Mouse (Mus musculus) forebrain, embryonic 11.5 days (tissue): ENCODE measurements around the gene Capn7. TPM values are rescaled to one million over a fixed set of nuclear protein-coding genes. Genes with fewer than 3 reads are reported as not detected.

Source experiments
- ATAC-seq: fragments of 200-750 bp; cut with Nextera tagmentation; replicated peaks from 2 replicates; pipeline ENCODE4 v1.8.0; 2017; ENCODE audit warnings: moderate TSS enrichment; ENCODE audit not compliant: low FRiP score
- DNase-seq: peaks from one replicate; pipeline ENCODE4 v3.0.0-alpha.2; 2017; ENCODE audit warnings: low spot score
- H3K27ac ChIP-seq: fragments of 300-500 bp; sonication (generic); 2 replicates; pipeline ENCODE4 v1.5.1; 2014; ENCODE audit warnings: low read depth, low read length
- H3K27me3 ChIP-seq: fragments of 300-500 bp; sonication (generic); 2 replicates; pipeline ENCODE4 v1.6.1; 2014; ENCODE audit warnings: mild to moderate bottlenecking, low read length, mixed read lengths; ENCODE audit not compliant: control insufficient read depth, insufficient read depth
- H3K36me3 ChIP-seq: fragments of 300-500 bp; sonication (generic); 2 replicates; pipeline ENCODE4 v1.6.1; 2014; ENCODE audit warnings: mild to moderate bottlenecking, low read length, moderate library complexity, mixed read lengths; ENCODE audit not compliant: control insufficient read depth, insufficient read depth
- H3K4me1 ChIP-seq: fragments of 300-500 bp; sonication (generic); replicated peaks from 2 replicates; pipeline ENCODE4 v1.6.1; 2014; ENCODE audit warnings: low read length, mixed read lengths; ENCODE audit not compliant: control insufficient read depth, insufficient read depth
- H3K4me2 ChIP-seq: fragments of 300-500 bp; sonication (generic); 2 replicates; pipeline ENCODE4 v1.6.1; 2014; ENCODE audit warnings: low read depth, mild to moderate bottlenecking, low read length, moderate library complexity, mixed read lengths; ENCODE audit not compliant: severe bottlenecking
- H3K4me3 ChIP-seq: fragments of 300-500 bp; sonication (generic); 2 replicates; pipeline ENCODE4 v1.5.1; 2014; ENCODE audit warnings: low read depth, low read length
- H3K9ac ChIP-seq: fragments of 300-500 bp; sonication (generic); 2 replicates; pipeline ENCODE4 v1.6.1; 2014; ENCODE audit warnings: low read length
- H3K9me3 ChIP-seq: fragments of 300-500 bp; sonication (generic); 2 replicates; pipeline ENCODE4 v1.6.1; 2016; ENCODE audit warnings: low read length, mixed read lengths; ENCODE audit not compliant: control insufficient read depth
- WGBS: fragments of 180-500 bp; shearing (Covaris S2); extraction: QIAGEN DNeasy Blood & Tissue Kit; methylation state at CpG from one replicate; pipeline ENCODE4 v1.1.7; 2014; 5-methylcytosine and 5-hydroxymethylcytosine counted together
- polyA plus RNA-seq: library from polyadenylated mRNA; unstranded; fragments of >200 nt; fragmentation: Nextera tagmentation; extraction: Ambion mirVana; gene quantifications from 2 replicates; pipeline ENCODE4 v1.2.1, GENCODE M21; 2014

Gene Capn7
- polyA plus RNA-seq, 1 experiment from 2014 or later, result 36.2 TPM

DNA sequence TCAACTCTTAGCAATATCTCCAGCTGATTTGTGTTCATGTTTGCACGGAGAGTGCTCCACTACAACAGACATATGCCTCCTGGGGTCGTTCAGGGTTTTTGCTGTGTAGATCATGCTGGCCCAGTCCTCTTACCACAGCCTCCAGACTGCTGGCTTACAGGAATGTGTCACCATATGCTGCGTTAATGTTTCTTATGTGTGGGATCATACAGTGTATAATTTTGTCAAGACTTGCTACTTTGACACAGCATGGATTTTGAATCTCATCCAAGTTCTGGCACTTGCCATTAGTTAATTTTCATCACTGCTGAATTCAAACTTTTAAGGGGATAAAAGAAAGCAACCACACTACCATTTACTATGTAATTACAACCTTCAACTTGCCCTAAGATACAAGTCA is 673 bp upstream of the Capn7 start:
- Histone ChIP-seq H3K4me2 (peak overlapping the region; percentile 67; the same call in 1 of the 2 replicates), H3K27me3 (no peaks in the 10 kb centered on the region; the same call in 1 of the 2 replicates), H3K9ac (peak overlapping the region; percentile 74), H3K36me3 (no peaks in the 10 kb centered on the region), H3K4me3 (peak overlapping the region; percentile 80), H3K9me3 (no peaks in the 10 kb centered on the region), H3K27ac (peak overlapping the region; percentile 46; the same call in 1 of the 2 replicates), H3K4me1 (peaks cover 2% of the 10 kb centered on the region; the same call in 1 of the 2 replicates)
- WGBS, result 65% methylated on average over 3 of the region's 3 CpGs
- ATAC-seq, result no peak
- no peak for DNase-seq

GRCm38 (mm10) chr14:31337406-31337805 is 968 bp downstream of the Capn7 start:
- 52% methylated on average over 7 of the region's 7 CpGs for WGBS
- no peaks in the 10 kb centered on the region for H3K9me3 ChIP-seq
- H3K27ac ChIP-seq, result no peak overlapping the region
- DNase-seq, result no peak
- H3K9ac ChIP-seq, result peak overlapping the region; percentile 74
- H3K4me1 ChIP-seq, result peaks cover 2% of the 10 kb centered on the region; the same call in 1 of the 2 replicates
- no peaks in the 10 kb centered on the region for H3K27me3 ChIP-seq
- ATAC-seq, result no peak
- peak overlapping the region; percentile 80 for H3K4me3 ChIP-seq
- peak overlapping the region; percentile 67 for H3K4me2 ChIP-seq
- H3K36me3 ChIP-seq, result no peaks in the 10 kb centered on the region

DNA sequence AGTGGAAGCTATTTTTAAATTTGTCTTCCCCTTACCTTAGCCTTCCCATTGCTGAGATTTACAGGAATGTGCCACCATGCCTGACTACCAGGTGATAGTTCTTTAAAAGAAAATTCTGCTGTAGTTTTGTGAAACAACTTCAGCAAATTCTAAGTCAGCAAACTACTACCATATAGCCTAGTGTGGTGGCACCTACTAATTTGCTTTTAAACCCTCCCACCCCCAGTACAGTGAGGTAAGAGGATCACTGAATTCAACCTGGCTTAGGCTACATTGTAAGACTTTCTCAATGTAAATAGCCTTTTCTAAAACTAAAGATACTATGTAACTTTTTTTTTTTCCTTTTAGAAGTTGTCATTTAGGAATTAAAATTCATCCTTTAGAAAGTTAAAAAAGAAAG is 1.5 kb downstream of the Capn7 start:
- H3K9ac ChIP-seq, result peak overlapping the region; percentile 74
- H3K27ac ChIP-seq, result no peak overlapping the region
- ATAC-seq (no peak), DNase-seq (no peak)
- no peaks in the 10 kb centered on the region for H3K9me3 ChIP-seq
- peak overlapping the region; percentile 80; the same call in 1 of the 2 replicates for H3K4me3 ChIP-seq
- peak overlapping the region; percentile 67 for H3K4me2 ChIP-seq
- H3K4me1 ChIP-seq, result peaks cover 2% of the 10 kb centered on the region; the same call in 1 of the 2 replicates
- H3K27me3 ChIP-seq, result no peaks in the 10 kb centered on the region
- H3K36me3 ChIP-seq, result no peaks in the 10 kb centered on the region

DNA sequence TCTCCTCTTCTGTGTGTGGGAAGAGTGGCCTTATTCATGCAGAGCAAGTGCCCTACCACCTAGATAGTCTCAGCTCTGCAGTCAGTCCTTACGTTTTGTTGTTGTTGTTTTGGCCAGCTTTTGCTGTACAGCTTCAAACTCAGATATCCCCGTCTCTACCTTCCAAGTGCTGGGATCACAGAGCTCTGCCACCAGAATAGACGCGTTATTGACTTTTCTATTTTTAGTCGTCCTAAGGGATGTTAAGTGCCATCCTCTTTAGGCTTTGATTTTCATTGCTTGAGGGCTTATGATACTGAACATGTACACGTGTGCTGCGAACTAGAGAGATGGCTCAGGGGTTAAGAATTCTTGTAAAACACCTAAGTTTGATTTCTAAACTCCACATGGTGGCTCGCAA is 6.8 kb downstream of the Capn7 start:
- Histone ChIP-seq H3K27me3 (no peaks in the 10 kb centered on the region), H3K4me2 (no peak overlapping the region), H3K36me3 (no peaks in the 10 kb centered on the region), H3K4me1 (no peaks in the 10 kb centered on the region), H3K9ac (no peak overlapping the region), H3K9me3 (no peaks in the 10 kb centered on the region), H3K27ac (no peak overlapping the region), H3K4me3 (no peak overlapping the region)
- ATAC-seq (no peak), DNase-seq (no peak)
- WGBS, result 89% methylated on average over 8 of the region's 8 CpGs

GRCm38 (mm10) chr14:31345367-31345766 is 8.9 kb downstream of the Capn7 start:
- no peak for ATAC-seq
- DNase-seq, result no peak

DNA sequence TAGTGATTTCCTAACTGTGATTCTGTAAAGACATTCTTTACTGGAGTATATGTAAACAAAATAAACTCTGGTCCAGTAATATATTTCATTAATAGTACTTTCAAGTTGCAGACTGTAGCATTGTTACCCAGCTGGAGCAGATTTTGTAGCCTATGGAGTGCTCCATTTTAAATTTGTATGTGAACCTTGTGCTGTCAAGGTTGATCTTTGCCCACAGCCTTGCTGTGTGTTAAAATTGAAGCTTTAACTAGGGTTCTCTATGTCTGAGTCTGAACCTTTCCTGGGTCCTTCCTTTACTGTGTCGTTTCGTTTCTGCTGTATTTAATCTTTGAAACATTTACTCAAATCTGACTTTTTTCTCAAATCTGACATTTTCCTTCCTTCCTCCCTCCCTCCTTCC is 25.8 kb downstream of the Capn7 start:
- Histone ChIP-seq H3K9me3 (no peaks in the 10 kb centered on the region), H3K9ac (no peak overlapping the region), H3K27me3 (no peaks in the 10 kb centered on the region), H3K36me3 (peaks cover 6% of the 10 kb centered on the region), H3K4me3 (no peak overlapping the region), H3K4me1 (no peaks in the 10 kb centered on the region), H3K4me2 (no peak overlapping the region), H3K27ac (no peak overlapping the region)
- ATAC-seq (no peak), DNase-seq (no peak)
- WGBS, result 95% methylated on average over 2 of the region's 2 CpGs

More at GRCm38 (mm10) chr14:31345367-31345766, 8.9 kb downstream of the Capn7 start:
- no peaks in the 10 kb centered on the region for H3K9me3 ChIP-seq
- WGBS, result 89% methylated on average over 1 of the region's 1 CpGs
- H3K9ac ChIP-seq, result no peak overlapping the region
- no peak overlapping the region for H3K4me3 ChIP-seq
- no peaks in the 10 kb centered on the region for H3K4me1 ChIP-seq
- no peak overlapping the region for H3K4me2 ChIP-seq
- H3K27ac ChIP-seq, result no peak overlapping the region
- no peaks in the 10 kb centered on the region for H3K36me3 ChIP-seq
- no peaks in the 10 kb centered on the region for H3K27me3 ChIP-seq

DNA sequence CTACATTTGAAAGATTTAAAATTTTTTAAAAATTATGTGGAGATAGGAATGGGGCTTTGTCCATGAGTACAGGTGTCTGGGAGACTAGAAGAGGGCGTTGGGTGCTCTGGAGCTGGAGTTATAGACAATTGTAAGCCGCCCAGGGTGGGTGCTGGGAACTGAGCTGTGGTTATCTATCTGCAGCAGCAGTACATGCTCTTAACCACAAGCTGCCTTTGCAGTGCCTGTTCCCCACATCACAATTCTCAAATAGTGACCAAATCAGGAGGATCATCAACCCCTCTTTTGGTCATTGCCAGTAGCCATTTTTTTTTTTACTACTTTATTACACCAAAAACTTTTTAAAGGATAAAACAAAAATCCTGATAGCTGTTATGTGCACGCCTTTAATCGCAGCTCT is 28.2 kb downstream of the Capn7 start:
- 92% methylated on average over 4 of the region's 4 CpGs for WGBS
- H3K36me3 ChIP-seq, result peaks cover 6% of the 10 kb centered on the region

DNA sequence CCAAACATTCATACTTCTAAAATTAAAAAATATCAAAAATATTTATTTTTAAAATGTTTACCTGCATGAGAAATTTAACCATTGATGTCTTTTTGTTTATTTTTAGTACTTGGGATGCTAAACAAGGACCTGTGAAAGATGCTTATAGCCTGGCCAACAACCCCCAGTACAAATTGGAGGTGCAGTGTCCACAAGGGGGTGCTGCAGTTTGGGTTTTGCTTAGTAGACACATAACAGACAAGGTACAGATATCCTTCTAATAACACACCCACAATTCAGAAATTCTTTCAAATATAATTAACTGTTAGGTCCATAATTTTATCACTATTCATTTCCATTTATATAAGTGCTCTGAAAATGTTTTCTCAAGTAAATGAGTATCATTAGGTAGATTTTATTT is 28.9 kb downstream of the Capn7 start:
- Histone ChIP-seq H3K4me2 (no peak overlapping the region), H3K36me3 (peaks cover 6% of the 10 kb centered on the region), H3K9me3 (no peaks in the 10 kb centered on the region), H3K27me3 (no peaks in the 10 kb centered on the region), H3K4me1 (no peaks in the 10 kb centered on the region), H3K9ac (no peak overlapping the region), H3K4me3 (no peak overlapping the region), H3K27ac (no peak overlapping the region)
- DNase-seq (peak; percentile 76), ATAC-seq (no peak)

More for the DNA sequence above, 28.2 kb downstream of the Capn7 start:
- no peak overlapping the region for H3K4me3 ChIP-seq
- H3K9ac ChIP-seq, result no peak overlapping the region
- H3K9me3 ChIP-seq, result no peaks in the 10 kb centered on the region
- no peaks in the 10 kb centered on the region for H3K4me1 ChIP-seq
- ATAC-seq, result no peak
- H3K27ac ChIP-seq, result no peak overlapping the region
- no peaks in the 10 kb centered on the region for H3K27me3 ChIP-seq
- DNase-seq, result no peak
- no peak overlapping the region for H3K4me2 ChIP-seq

DNA sequence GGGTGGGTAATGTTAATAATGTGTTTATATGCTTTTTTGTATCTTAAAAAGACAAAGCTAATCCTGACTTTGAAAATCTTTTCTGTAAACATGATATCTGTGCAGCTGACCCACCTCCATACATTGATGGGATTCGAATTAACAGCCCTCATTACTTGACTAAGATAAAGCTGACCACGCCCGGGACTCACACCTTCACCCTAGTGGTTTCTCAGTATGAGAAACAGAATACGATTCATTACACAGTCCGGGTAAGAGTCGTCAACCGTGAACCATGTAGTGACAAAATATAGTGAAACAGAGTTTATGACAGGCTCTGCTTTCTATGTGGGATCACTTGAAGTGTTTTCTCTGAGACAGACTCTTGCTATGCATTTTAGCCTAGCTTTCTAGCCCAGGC is 31.5 kb downstream of the Capn7 start:
- no peaks in the 10 kb centered on the region for H3K27me3 ChIP-seq
- no peak overlapping the region for H3K27ac ChIP-seq
- H3K4me3 ChIP-seq, result no peak overlapping the region
- no peak overlapping the region for H3K9ac ChIP-seq
- H3K4me2 ChIP-seq, result no peak overlapping the region
- H3K9me3 ChIP-seq, result no peaks in the 10 kb centered on the region
- peaks cover 6% of the 10 kb centered on the region for H3K36me3 ChIP-seq
- DNase-seq, result no peak
- ATAC-seq, result no peak
- 92% methylated on average over 7 of the region's 7 CpGs for WGBS
- no peaks in the 10 kb centered on the region for H3K4me1 ChIP-seq
